Mouse (Mus musculus): ENCODE data around the gene Hip1r. TPM values are rescaled to one million over a fixed set of nuclear protein-coding genes. Genes with fewer than 3 reads are reported as not detected.
A peak's percentile ranks its signal among the peaks of the same experiment; 100 is the strongest.

The Hip1r gene
- polyA plus RNA-seq, 1 experiment from 2014 or later = 13.5 TPM

- no peak for DNase-seq
- H3K36me3 ChIP-seq (replicated peaks; ENCODE audit: insufficient read depth, low read length) = peaks cover 11% of the 10 kb centered on the region; the same call in 1 of the 2 replicates
- TF ChIP-seq CTCF (IDR thresholded peaks at IDR 0.05; ENCODE audit: low read depth) (no peak), EP300 (IDR thresholded peaks at IDR 0.05; ENCODE audit: low read depth) (no peak)
- H3K27ac ChIP-seq (ENCODE audit: low read depth) = peak overlapping the region; percentile 72
- no peak overlapping the region for H3K9ac ChIP-seq (replicated peaks)
- no peak overlapping the region for H3K4me3 ChIP-seq (ENCODE audit: low read depth, low read length)
- 77% methylated on average over 3 of the region's 3 CpGs for WGBS (ENCODE audit: insufficient replicate concordance)
- no peaks in the 10 kb centered on the region for H3K9me3 ChIP-seq (ENCODE audit: low read length)
- peaks cover 89% of the 10 kb centered on the region for H3K4me1 ChIP-seq (ENCODE audit: insufficient read depth)
- no peaks in the 10 kb centered on the region for H3K27me3 ChIP-seq (ENCODE audit: insufficient read depth, low read length)
- ATAC-seq = no peak
- peak overlapping the region; percentile 24; the same call in 1 of the 2 replicates for H3K4me2 ChIP-seq (ENCODE audit: low read depth, low read length)
These were observed 40.8 kb downstream of the Hip1r start for GRCm38 (mm10) chr5:124014180-124014579.

- no peak for ATAC-seq
- TF ChIP-seq EP300 (IDR thresholded peaks at IDR 0.05; ENCODE audit: low read depth) (no peak), CTCF (IDR thresholded peaks at IDR 0.05; ENCODE audit: low read depth) (no peak)
- no peak for DNase-seq
- 35% methylated on average over 11 of the region's 11 CpGs for WGBS (ENCODE audit: insufficient replicate concordance)
- Histone ChIP-seq H3K36me3 (replicated peaks; ENCODE audit: insufficient read depth, low read length) (peaks cover 6% of the 10 kb centered on the region; the same call in 1 of the 2 replicates), H3K4me1 (ENCODE audit: insufficient read depth) (peaks cover 90% of the 10 kb centered on the region), H3K27me3 (ENCODE audit: insufficient read depth, low read length) (no peaks in the 10 kb centered on the region), H3K4me2 (ENCODE audit: low read depth, low read length) (peak overlapping the region; percentile 24), H3K9ac (replicated peaks) (no peak overlapping the region), H3K4me3 (ENCODE audit: low read depth, low read length) (0 out of 2 replicates have a peak overlapping the region, but pooled peaks have one; percentile 0), H3K27ac (ENCODE audit: low read depth) (peak overlapping the region; percentile 72), H3K9me3 (ENCODE audit: low read length) (no peaks in the 10 kb centered on the region)
These were observed 41.4 kb downstream of the Hip1r start for GRCm38 (mm10) chr5:124014791-124015251.

DNA sequence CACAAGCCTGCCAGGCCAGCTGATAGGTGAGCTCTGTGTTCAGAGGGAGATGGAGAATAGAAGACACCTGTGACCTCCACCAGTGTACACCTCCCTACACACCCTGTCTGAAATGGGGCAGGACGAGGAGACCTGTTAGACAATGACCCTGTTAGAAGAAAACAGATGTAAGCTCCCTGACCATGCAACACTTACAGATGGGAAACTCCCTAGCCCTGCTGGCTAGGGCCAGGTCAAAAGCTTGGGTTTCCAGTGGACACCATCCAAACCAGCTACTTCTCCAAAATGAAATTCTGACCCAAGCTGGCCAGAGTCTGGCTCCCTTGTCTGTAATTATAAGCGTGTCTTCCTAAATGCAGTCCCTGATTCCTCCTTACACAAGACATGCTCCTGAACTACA, 42.3 kb downstream of the Hip1r start:
- 0 out of 2 replicates have a peak overlapping the region, but pooled peaks have one; percentile 6 for H3K27ac ChIP-seq (ENCODE audit: low read depth)
- H3K4me1 ChIP-seq (ENCODE audit: insufficient read depth) = peaks cover 92% of the 10 kb centered on the region
- H3K9ac ChIP-seq (replicated peaks) = no peak overlapping the region
- H3K4me3 ChIP-seq (ENCODE audit: low read depth, low read length) = no peak overlapping the region
- no peaks in the 10 kb centered on the region for H3K36me3 ChIP-seq (replicated peaks; ENCODE audit: insufficient read depth, low read length)
- WGBS (ENCODE audit: insufficient replicate concordance) = 72% methylated on average over 2 of the region's 2 CpGs
- TF ChIP-seq EP300 (IDR thresholded peaks at IDR 0.05; ENCODE audit: low read depth) = no peak
- TF ChIP-seq CTCF (IDR thresholded peaks at IDR 0.05; ENCODE audit: low read depth) = no peak
- DNase-seq (no peak), ATAC-seq (no peak)
- no peaks in the 10 kb centered on the region for H3K27me3 ChIP-seq (ENCODE audit: insufficient read depth, low read length)
- H3K9me3 ChIP-seq (ENCODE audit: low read length) = no peaks in the 10 kb centered on the region
- H3K4me2 ChIP-seq (ENCODE audit: low read depth, low read length) = no peak overlapping the region

DNA sequence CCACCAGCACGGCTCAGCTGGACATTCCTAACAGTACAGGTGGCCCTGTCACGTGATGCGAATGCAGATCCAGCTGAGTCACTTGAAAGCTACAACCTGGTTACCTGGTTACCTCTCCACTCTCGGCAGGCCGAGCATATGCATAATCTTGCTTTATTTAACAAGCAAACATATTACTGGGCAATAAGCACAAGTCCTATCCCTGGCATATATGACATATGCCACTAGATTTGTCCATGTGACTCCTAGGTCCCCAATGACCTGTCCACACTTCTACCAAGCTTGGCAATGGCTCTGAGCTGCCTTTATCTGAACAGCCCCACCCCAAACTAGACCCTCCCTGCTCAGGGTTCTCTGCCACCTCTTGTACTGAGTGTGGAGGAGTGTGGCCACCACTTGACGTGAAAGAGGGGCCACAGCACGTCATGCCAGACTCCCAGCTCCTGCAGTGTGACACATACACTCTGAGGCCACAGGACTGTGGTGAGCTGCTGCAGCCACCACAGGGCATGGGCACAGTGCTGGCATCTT, 42.9 kb downstream of the Hip1r start:
- Histone ChIP-seq H3K4me2 (ENCODE audit: low read depth, low read length) (no peak overlapping the region), H3K9me3 (ENCODE audit: low read length) (no peaks in the 10 kb centered on the region), H3K36me3 (replicated peaks; ENCODE audit: insufficient read depth, low read length) (no peaks in the 10 kb centered on the region), H3K27ac (ENCODE audit: low read depth) (no peak overlapping the region), H3K27me3 (ENCODE audit: insufficient read depth, low read length) (no peaks in the 10 kb centered on the region), H3K9ac (replicated peaks) (no peak overlapping the region), H3K4me3 (ENCODE audit: low read depth, low read length) (no peak overlapping the region), H3K4me1 (ENCODE audit: insufficient read depth) (peaks cover 90% of the 10 kb centered on the region)
- no peak for DNase-seq
- TF ChIP-seq EP300 (IDR thresholded peaks at IDR 0.05; ENCODE audit: low read depth) (no peak), CTCF (IDR thresholded peaks at IDR 0.05; ENCODE audit: low read depth) (no peak)
- WGBS (ENCODE audit: insufficient replicate concordance) = 69% methylated on average over 7 of the region's 7 CpGs
- no peak for ATAC-seq

- no peak for TF ChIP-seq CTCF (IDR thresholded peaks at IDR 0.05; ENCODE audit: low read depth)
- no peak for TF ChIP-seq EP300 (IDR thresholded peaks at IDR 0.05; ENCODE audit: low read depth)
- Histone ChIP-seq H3K9me3 (ENCODE audit: low read length) (no peaks in the 10 kb centered on the region), H3K4me3 (ENCODE audit: low read depth, low read length) (no peak overlapping the region), H3K27ac (ENCODE audit: low read depth) (0 out of 2 replicates have a peak overlapping the region, but pooled peaks have one; percentile 72), H3K9ac (replicated peaks) (no peak overlapping the region), H3K4me1 (ENCODE audit: insufficient read depth) (peaks cover 88% of the 10 kb centered on the region), H3K27me3 (ENCODE audit: insufficient read depth, low read length) (no peaks in the 10 kb centered on the region), H3K36me3 (replicated peaks; ENCODE audit: insufficient read depth, low read length) (no peaks in the 10 kb centered on the region), H3K4me2 (ENCODE audit: low read depth, low read length) (no peak overlapping the region)
- WGBS (ENCODE audit: insufficient replicate concordance) = 67% methylated on average over 9 of the region's 9 CpGs
- no peak for ATAC-seq
- DNase-seq = no peak
These were observed 44.5 kb downstream of the Hip1r start for GRCm38 (mm10) chr5:124017941-124018340.

- TF ChIP-seq CTCF (IDR thresholded peaks at IDR 0.05; ENCODE audit: low read depth) (no peak), EP300 (IDR thresholded peaks at IDR 0.05; ENCODE audit: low read depth) (no peak)
- H3K9ac ChIP-seq (replicated peaks) = no peak overlapping the region; the same call in 1 of the 2 replicates
- ATAC-seq (no peak), DNase-seq (no peak)
- peak overlapping the region; percentile 72; the same call in 1 of the 2 replicates for H3K27ac ChIP-seq (ENCODE audit: low read depth)
- no peak overlapping the region for H3K4me3 ChIP-seq (ENCODE audit: low read depth, low read length)
- peaks cover 86% of the 10 kb centered on the region for H3K4me1 ChIP-seq (ENCODE audit: insufficient read depth)
- no peaks in the 10 kb centered on the region for H3K36me3 ChIP-seq (replicated peaks; ENCODE audit: insufficient read depth, low read length)
- H3K27me3 ChIP-seq (ENCODE audit: insufficient read depth, low read length) = no peaks in the 10 kb centered on the region
- peak overlapping the region; percentile 6 for H3K4me2 ChIP-seq (ENCODE audit: low read depth, low read length)
- no peaks in the 10 kb centered on the region for H3K9me3 ChIP-seq (ENCODE audit: low read length)
- WGBS (ENCODE audit: insufficient replicate concordance) = 47% methylated on average over 9 of the region's 9 CpGs
These were observed 45.2 kb downstream of the Hip1r start for GRCm38 (mm10) chr5:124018651-124019050.

Measured in liver, postnatal 0 days (tissue).